In the genomic region with DNA sequence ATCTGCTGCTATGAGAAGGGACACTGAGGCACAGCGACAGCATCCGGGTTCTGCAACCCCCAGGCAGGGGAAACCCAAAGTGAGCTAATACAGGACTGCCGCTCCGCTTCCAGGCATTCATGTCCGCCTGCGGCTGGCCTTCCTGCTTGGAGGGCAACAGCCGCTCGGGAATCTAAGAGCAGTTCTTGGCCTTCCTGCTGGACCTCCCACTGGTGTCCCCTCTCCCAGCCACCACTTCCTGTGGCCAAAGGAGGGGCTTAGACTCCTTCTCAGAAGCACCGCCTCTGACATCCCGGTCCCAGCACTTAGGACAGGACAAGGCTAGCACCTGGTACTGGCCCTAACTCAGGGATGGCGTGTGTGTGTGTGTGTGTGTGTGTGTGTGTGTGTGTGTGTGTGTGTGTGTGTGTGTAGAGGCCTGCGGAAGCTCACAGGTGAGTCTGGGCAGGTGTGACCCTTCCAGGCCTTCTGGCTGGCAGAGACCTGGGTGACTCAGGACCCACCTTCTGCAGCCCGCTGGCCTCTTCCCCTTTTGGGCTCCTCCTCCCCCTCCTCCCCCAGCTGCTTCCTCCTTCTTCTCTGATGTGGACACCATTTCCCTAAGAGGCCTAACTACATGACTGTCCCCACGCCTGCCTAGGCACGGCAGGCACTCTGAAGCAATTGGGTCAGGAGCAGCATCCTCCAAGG, we compare ENCODE assay signal across 8 mouse cellular contexts. TPM values are rescaled to one million over a fixed set of nuclear protein-coding genes. Genes with fewer than 3 reads are reported as not detected.
DNase-seq lines count a peak whose midpoint lies in the region; ATAC-seq and TF ChIP-seq lines count a peak whose summit lies in the region.

No protein-coding gene starts in this region.

- no peak for DNase-seq in layer of hippocampus, adult 2 months (ENCODE audit: low spot score in 2 of 2)
- DNase-seq in layer of hippocampus, postnatal 36 days: no peak
- no peak for DNase-seq in forebrain, embryonic 11.5 days (ENCODE audit: low spot score)
- DNase-seq in liver, embryonic 11.5 days (ENCODE audit: low spot score): no peak
- no peak for DNase-seq in left cerebral cortex, postnatal 14 days (ENCODE audit: low spot score in 2 of 2)
- no peak for DNase-seq in testis, postnatal 10 days (ENCODE audit: low spot score)

- peak overlapping the region; percentile 55 for H3K4me2 ChIP-seq in forebrain, embryonic 11.5 days (ENCODE audit: low read depth, low read length, severe bottlenecking)
- H3K4me2 ChIP-seq in hindbrain, embryonic 15.5 days: peak overlapping the region; percentile 70
- peak overlapping the region; percentile 50 for H3K4me2 ChIP-seq in liver, embryonic 11.5 days
- H3K4me2 ChIP-seq in neural tube, embryonic 13.5 days: peak overlapping the region; percentile 99

- WGBS in forebrain, embryonic 11.5 days: 34% methylated on average over 14 of the region's 15 CpGs
- WGBS in hindbrain, embryonic 15.5 days: 42% methylated on average over 15 of the region's 15 CpGs
- WGBS in liver, embryonic 11.5 days: 46% methylated on average over 15 of the region's 15 CpGs
- 44% methylated on average over 14 of the region's 15 CpGs for WGBS in neural tube, embryonic 13.5 days

- peak overlapping the region; percentile 73 for H3K9ac ChIP-seq in forebrain, embryonic 11.5 days (ENCODE audit: low read length)
- H3K9ac ChIP-seq in hindbrain, embryonic 15.5 days: peak overlapping the region; percentile 26; the same call in 1 of the 2 replicates
- H3K9ac ChIP-seq in liver, embryonic 11.5 days (ENCODE audit: low read depth, low read length): peak overlapping the region; percentile 38
- peak overlapping the region; percentile 96 for H3K9ac ChIP-seq in neural tube, embryonic 13.5 days

- no peaks in the 10 kb centered on the region for H3K9me3 ChIP-seq in forebrain, embryonic 11.5 days (ENCODE audit: control insufficient read depth, low read length)
- H3K9me3 ChIP-seq in hindbrain, embryonic 15.5 days: no peaks in the 10 kb centered on the region
- H3K9me3 ChIP-seq in liver, embryonic 11.5 days (ENCODE audit: control insufficient read depth, low read length): no peaks in the 10 kb centered on the region
- no peaks in the 10 kb centered on the region for H3K9me3 ChIP-seq in neural tube, embryonic 13.5 days

- no peak for ATAC-seq in forebrain, embryonic 11.5 days (replicated peaks; ENCODE audit: low FRiP score)
- ATAC-seq in hindbrain, embryonic 15.5 days (ENCODE audit: low FRiP score, low read depth): no peak
- ATAC-seq in liver, embryonic 11.5 days (replicated peaks; ENCODE audit: low FRiP score): no peak
- no peak for ATAC-seq in neural tube, embryonic 13.5 days (ENCODE audit: low read depth)

- TF ChIP-seq CTCF in layer of hippocampus, adult 2 months (conservative IDR thresholded peaks at IDR 0.05): no peak

- H3K27ac ChIP-seq in layer of hippocampus, adult 2 months: peak overlapping the region; percentile 92
- peak overlapping the region; percentile 100 for H3K27ac ChIP-seq in forebrain, embryonic 11.5 days (ENCODE audit: low read depth, low read length)
- H3K27ac ChIP-seq in hindbrain, embryonic 15.5 days (replicated peaks): peak overlapping the region; percentile 89
- peak overlapping the region; percentile 74 for H3K27ac ChIP-seq in liver, embryonic 11.5 days (ENCODE audit: low read depth, low read length)
- peak overlapping the region; percentile 98 for H3K27ac ChIP-seq in neural tube, embryonic 13.5 days (replicated peaks)

- peaks cover 79% of the 10 kb centered on the region for H3K4me1 ChIP-seq in forebrain, embryonic 11.5 days (replicated peaks; ENCODE audit: control insufficient read depth, insufficient read depth, low read length)
- peaks cover 94% of the 10 kb centered on the region for H3K4me1 ChIP-seq in hindbrain, embryonic 15.5 days (replicated peaks)
- peaks cover 79% of the 10 kb centered on the region for H3K4me1 ChIP-seq in liver, embryonic 11.5 days (replicated peaks; ENCODE audit: control insufficient read depth, insufficient read depth, low read length)
- peaks cover 98% of the 10 kb centered on the region for H3K4me1 ChIP-seq in neural tube, embryonic 13.5 days (replicated peaks)

- H3K36me3 ChIP-seq in forebrain, embryonic 11.5 days (ENCODE audit: control insufficient read depth, insufficient read depth, low read length): no peaks in the 10 kb centered on the region; the same call in 1 of the 2 replicates
- H3K36me3 ChIP-seq in hindbrain, embryonic 15.5 days: no peaks in the 10 kb centered on the region
- H3K36me3 ChIP-seq in liver, embryonic 11.5 days (ENCODE audit: control insufficient read depth, insufficient read depth, low read length): peaks cover 8% of the 10 kb centered on the region; the same call in 1 of the 2 replicates
- H3K36me3 ChIP-seq in neural tube, embryonic 13.5 days: peaks cover 4% of the 10 kb centered on the region; the same call in 1 of the 2 replicates

- intact Hi-C loops in left cerebral cortex, postnatal 14 days (cut with DNase I): no loop called here

- peak overlapping the region; percentile 20; the same call in 1 of the 2 replicates for H3K4me3 ChIP-seq in layer of hippocampus, adult 2 months
- no peak overlapping the region for H3K4me3 ChIP-seq in forebrain, embryonic 11.5 days (ENCODE audit: low read depth, low read length)
- no peak overlapping the region for H3K4me3 ChIP-seq in hindbrain, embryonic 15.5 days
- peak overlapping the region; percentile 22 for H3K4me3 ChIP-seq in liver, embryonic 11.5 days (ENCODE audit: low read depth, low read length)
- H3K4me3 ChIP-seq in neural tube, embryonic 13.5 days: no peak overlapping the region

- H3K27me3 ChIP-seq in forebrain, embryonic 11.5 days (ENCODE audit: control insufficient read depth, insufficient read depth, low read length): no peaks in the 10 kb centered on the region
- no peaks in the 10 kb centered on the region for H3K27me3 ChIP-seq in hindbrain, embryonic 15.5 days
- no peaks in the 10 kb centered on the region for H3K27me3 ChIP-seq in liver, embryonic 11.5 days (replicated peaks; ENCODE audit: control insufficient read depth, insufficient read depth, low read length)
- H3K27me3 ChIP-seq in neural tube, embryonic 13.5 days: no peaks in the 10 kb centered on the region

RNA-seq across cellular contexts. Expression of gene Gnai2, which starts 6.3 kb away (rescaled TPM):
- 100 to 1,000 TPM; 208 to 222 TPM for total RNA-seq in layer of hippocampus, adult 2 months (2021)
- total RNA-seq in layer of hippocampus, postnatal 36 days (2021): 100 to 1,000 TPM; 195 to 208 TPM
- 527 and 580 TPM in 2 replicates for polyA plus RNA-seq in forebrain, embryonic 11.5 days (2014; fragmentation: Nextera tagmentation; extraction: Ambion mirVana)
- 332 and 343 TPM in 2 replicates for polyA plus RNA-seq in hindbrain, embryonic 15.5 days (2015; fragmentation: Nextera tagmentation; extraction: Ambion mirVana)
- 217 and 233 TPM in 2 replicates for polyA plus RNA-seq in liver, embryonic 11.5 days (2014; fragmentation: Nextera tagmentation; extraction: Ambion mirVana)
- 350 and 384 TPM in 2 replicates for polyA plus RNA-seq in neural tube, embryonic 13.5 days (2015; fragmentation: Nextera tagmentation; extraction: Ambion mirVana)
- total RNA-seq in left cerebral cortex, postnatal 14 days (2021): 100 to 1,000 TPM; 205 to 220 TPM

RNA-seq across cellular contexts. Expression of gene Sema3b, which starts 19.8 kb away (rescaled TPM):
- total RNA-seq in layer of hippocampus, adult 2 months (2021): 1 to 10 TPM; 1.9 to 2.2 TPM
- 1 to 10 TPM; 1.7 to 2.2 TPM for total RNA-seq in layer of hippocampus, postnatal 36 days (2021)
- 1.7 TPM in 2 replicates for polyA plus RNA-seq in forebrain, embryonic 11.5 days (2014; fragmentation: Nextera tagmentation; extraction: Ambion mirVana)
- 4.6 and 5.1 TPM in 2 replicates for polyA plus RNA-seq in hindbrain, embryonic 15.5 days (2015; fragmentation: Nextera tagmentation; extraction: Ambion mirVana)
- polyA plus RNA-seq in liver, embryonic 11.5 days (2014; fragmentation: Nextera tagmentation; extraction: Ambion mirVana): 0.63 and 0.79 TPM in 2 replicates
- polyA plus RNA-seq in neural tube, embryonic 13.5 days (2015; fragmentation: Nextera tagmentation; extraction: Ambion mirVana): 6.5 and 9.0 TPM in 2 replicates
- 1 to 10 TPM; 3.2 to 3.8 TPM for total RNA-seq in left cerebral cortex, postnatal 14 days (2021)

RNA-seq across cellular contexts. Expression of gene Slc38a3, which starts 40.5 kb away (rescaled TPM):
- total RNA-seq in layer of hippocampus, adult 2 months (2021): 10 to 100 TPM; 55.7 to 65.0 TPM
- total RNA-seq in layer of hippocampus, postnatal 36 days (2021): 10 to 100 TPM; 53.9 to 60.6 TPM
- polyA plus RNA-seq in forebrain, embryonic 11.5 days (2014; fragmentation: Nextera tagmentation; extraction: Ambion mirVana): 6.7 TPM in 2 replicates
- 41.4 and 43.3 TPM in 2 replicates for polyA plus RNA-seq in hindbrain, embryonic 15.5 days (2015; fragmentation: Nextera tagmentation; extraction: Ambion mirVana)
- 3.9 and 4.0 TPM in 2 replicates for polyA plus RNA-seq in liver, embryonic 11.5 days (2014; fragmentation: Nextera tagmentation; extraction: Ambion mirVana)
- polyA plus RNA-seq in neural tube, embryonic 13.5 days (2015; fragmentation: Nextera tagmentation; extraction: Ambion mirVana): 23.9 and 25.6 TPM in 2 replicates
- 10 to 100 TPM; 79.5 to 87.1 TPM for total RNA-seq in left cerebral cortex, postnatal 14 days (2021)

RNA-seq across cellular contexts. Expression of gene Ifrd2, which starts 41.4 kb away (rescaled TPM):
- 10 to 100 TPM; 13.7 to 15.2 TPM for total RNA-seq in layer of hippocampus, adult 2 months (2021)
- total RNA-seq in layer of hippocampus, postnatal 36 days (2021): 10 to 100 TPM; 11.2 to 13.8 TPM
- polyA plus RNA-seq in forebrain, embryonic 11.5 days (2014; fragmentation: Nextera tagmentation; extraction: Ambion mirVana): 35.0 and 37.2 TPM in 2 replicates
- 16.3 and 17.3 TPM in 2 replicates for polyA plus RNA-seq in hindbrain, embryonic 15.5 days (2015; fragmentation: Nextera tagmentation; extraction: Ambion mirVana)
- polyA plus RNA-seq in liver, embryonic 11.5 days (2014; fragmentation: Nextera tagmentation; extraction: Ambion mirVana): 219 and 230 TPM in 2 replicates
- 13.5 and 17.4 TPM in 2 replicates for polyA plus RNA-seq in neural tube, embryonic 13.5 days (2015; fragmentation: Nextera tagmentation; extraction: Ambion mirVana)
- total RNA-seq in left cerebral cortex, postnatal 14 days (2021): 1 to 10 TPM; 8.9 to 9.7 TPM

RNA-seq across cellular contexts. Expression of gene Hyal3, which starts 48.2 kb away (rescaled TPM):
- total RNA-seq in layer of hippocampus, adult 2 months (2021): 1 to 10 TPM; 2.0 to 2.1 TPM
- total RNA-seq in layer of hippocampus, postnatal 36 days (2021): 1 to 10 TPM; 1.3 to 1.8 TPM
- polyA plus RNA-seq in forebrain, embryonic 11.5 days (2014; fragmentation: Nextera tagmentation; extraction: Ambion mirVana): 0.39 TPM in 1 of 2 replicates, not detected in the other
- polyA plus RNA-seq in hindbrain, embryonic 15.5 days (2015; fragmentation: Nextera tagmentation; extraction: Ambion mirVana): 1.8 and 2.2 TPM in 2 replicates
- polyA plus RNA-seq in liver, embryonic 11.5 days (2014; fragmentation: Nextera tagmentation; extraction: Ambion mirVana): 1.0 and 1.5 TPM in 2 replicates
- polyA plus RNA-seq in neural tube, embryonic 13.5 days (2015; fragmentation: Nextera tagmentation; extraction: Ambion mirVana): 1.9 and 2.0 TPM in 2 replicates
- 1 to 10 TPM in 1 of 2 experiments, under 1 TPM in 1; 0.78 to 1.4 TPM for total RNA-seq in left cerebral cortex, postnatal 14 days (2021)

Comparison
In these comparisons a context has a peak if more than half of its experiments do, and no peak if none do; other contexts are left out.
1. H3K4me3 ChIP-seq: peak in layer of hippocampus, adult 2 months (single experiment) and liver, embryonic 11.5 days (single experiment); none in forebrain, embryonic 11.5 days (single experiment), hindbrain, embryonic 15.5 days (single experiment) and neural tube, embryonic 13.5 days (single experiment).
2. H3K9ac ChIP-seq: peak in every context shown above with its lines; median percentile 96 in neural tube, embryonic 13.5 days; 73 in forebrain, embryonic 11.5 days; 38 in liver, embryonic 11.5 days; 26 in hindbrain, embryonic 15.5 days.
3. Peak in every context shown above with its lines, with median percentiles within 50 percentile points of each other: H3K27ac ChIP-seq and H3K4me2 ChIP-seq.